Mouse (Mus musculus) bone marrow, adult 2 months (tissue): ENCODE results near the gene Slc17a7.

Experiments
- CTCF ChIP-seq: fragments of 200-500 bp; IDR thresholded peaks from 2 replicates; pipeline ENCODE4 v1.5.1; 2011; ENCODE audit warnings: low read length, control low read depth; ENCODE audit not compliant: control insufficient read depth, insufficient read depth
- POLR2A ChIP-seq: fragments of 200-500 bp; IDR thresholded peaks from 2 replicates; pipeline ENCODE4 v1.6.1; 2011; ENCODE audit warnings: low read depth, mild to moderate bottlenecking, control low read depth, low read length, borderline replicate concordance; ENCODE audit not compliant: control insufficient read depth

- TF ChIP-seq CTCF = peak; percentile 23; the same call in 1 of the 2 replicates
- TF ChIP-seq POLR2A = no peak
Measured at GRCm38 (mm10) chr7:45133446-45134159, 30.1 kb upstream of the Slc17a7 start.
